ENCODE assay signal across 12 mouse cellular contexts in genomic region chr9:14202551-14203306, GRCm38 (mm10).
A peak's percentile ranks its signal among the peaks of the same experiment; 100 is the strongest.
DNase-seq lines count a peak whose midpoint lies in the region; ATAC-seq and TF ChIP-seq lines count a peak whose summit lies in the region.
"Had no signal": no experiment of that assay in that cellular context is flagged by ENCODE, and none has a peak within 500 bp of the region (broad histone marks: within the 10 kb centered on the region; RNA-seq: fewer than 3 reads in every experiment).

No protein-coding gene starts in this region.

- no peak for TF ChIP-seq CTCF in intestine, postnatal 0 days (IDR thresholded peaks at IDR 0.05; ENCODE audit: low read depth)
- TF ChIP-seq CTCF in forebrain, postnatal 0 days (IDR thresholded peaks at IDR 0.05; ENCODE audit: low read depth), result no peak

- H3K4me1 ChIP-seq in intestine, embryonic 14.5 days (replicated peaks; ENCODE audit: control insufficient read depth, insufficient read depth, low read length), result peaks cover 35% of the 10 kb centered on the region; the same call in 1 of the 2 replicates
- 0 out of 2 replicates have a peak, but pooled peaks cover 4% of the 10 kb centered on the region for H3K4me1 ChIP-seq in intestine, postnatal 0 days (replicated peaks; ENCODE audit: control insufficient read depth, insufficient read depth, low read length)
- no peaks in the 10 kb centered on the region for H3K4me1 ChIP-seq in forebrain, postnatal 0 days (ENCODE audit: insufficient read depth)

- no peaks in the 10 kb centered on the region for H3K36me3 ChIP-seq in intestine, embryonic 14.5 days (ENCODE audit: control insufficient read depth, insufficient read depth, low read length)
- H3K36me3 ChIP-seq in intestine, postnatal 0 days (ENCODE audit: control insufficient read depth, insufficient read depth), result no peaks in the 10 kb centered on the region
- no peaks in the 10 kb centered on the region for H3K36me3 ChIP-seq in forebrain, postnatal 0 days (ENCODE audit: insufficient read depth)
- H3K36me3 ChIP-seq: G1E; hindbrain, embryonic 13.5 days had no signal

- 70% methylated on average over 10 of the region's 10 CpGs for WGBS in intestine, embryonic 14.5 days
- 77% methylated on average over 10 of the region's 10 CpGs for WGBS in intestine, postnatal 0 days
- WGBS in forebrain, postnatal 0 days, result 68% methylated on average over 10 of the region's 10 CpGs

- H3K9ac ChIP-seq in intestine, embryonic 14.5 days (ENCODE audit: low read length), result no peak overlapping the region
- H3K9ac ChIP-seq in intestine, postnatal 0 days (ENCODE audit: low read depth, low read length), result no peak overlapping the region
- no peak overlapping the region for H3K9ac ChIP-seq in forebrain, postnatal 0 days
- H3K9ac ChIP-seq: hindbrain, embryonic 13.5 days had no signal

- peak overlapping the region; percentile 30; the same call in 1 of the 2 replicates for H3K27ac ChIP-seq in intestine, embryonic 14.5 days (ENCODE audit: low read depth)
- no peak overlapping the region for H3K27ac ChIP-seq in intestine, postnatal 0 days (ENCODE audit: low read depth, low read length)
- no peak overlapping the region for H3K27ac ChIP-seq in forebrain, postnatal 0 days (ENCODE audit: low read depth, low read length)
- H3K27ac ChIP-seq: hindbrain, embryonic 13.5 days; macrophage had no signal

- ATAC-seq in intestine, embryonic 14.5 days (replicated peaks; ENCODE audit: low FRiP score, low TSS enrichment, low read depth), result no peak
- no peak for ATAC-seq in intestine, postnatal 0 days
- no peak for ATAC-seq in forebrain, postnatal 0 days

- H3K9me3 ChIP-seq in intestine, embryonic 14.5 days (ENCODE audit: control insufficient read depth, low read length), result no peaks in the 10 kb centered on the region
- H3K9me3 ChIP-seq in intestine, postnatal 0 days (ENCODE audit: control insufficient read depth), result no peaks in the 10 kb centered on the region
- no peaks in the 10 kb centered on the region for H3K9me3 ChIP-seq in forebrain, postnatal 0 days (ENCODE audit: low read length)
- H3K9me3 ChIP-seq: G1E; hindbrain, embryonic 13.5 days had no signal

- H3K4me2 ChIP-seq in intestine, embryonic 14.5 days (ENCODE audit: low read length), result no peak overlapping the region
- H3K4me2 ChIP-seq in intestine, postnatal 0 days (replicated peaks; ENCODE audit: low read depth), result no peak overlapping the region
- no peak overlapping the region for H3K4me2 ChIP-seq in forebrain, postnatal 0 days (ENCODE audit: low read depth)
- H3K4me2 ChIP-seq: hindbrain, embryonic 13.5 days had no signal

- no peaks in the 10 kb centered on the region for H3K27me3 ChIP-seq in intestine, embryonic 14.5 days (replicated peaks; ENCODE audit: control insufficient read depth, insufficient read depth, low read length)
- no peaks in the 10 kb centered on the region for H3K27me3 ChIP-seq in intestine, postnatal 0 days (replicated peaks; ENCODE audit: control insufficient read depth, insufficient read depth, low read length)
- no peaks in the 10 kb centered on the region for H3K27me3 ChIP-seq in forebrain, postnatal 0 days (ENCODE audit: insufficient read depth, low read length)
- H3K27me3 ChIP-seq: hindbrain, embryonic 13.5 days had no signal

- DNase-seq in adrenal gland, postnatal 10 days, result peak; percentile 32
- no peak for DNase-seq in adrenal gland, adult 8-10 months
- no peak for DNase-seq in intestine, embryonic 14.5 days (ENCODE audit: low spot score)
- peak; percentile 51 for DNase-seq in brain, adult 2 months (ENCODE audit: low read depth, low spot score)
- peak; percentile 79 to 84 for DNase-seq in kidney, postnatal 4 days
- DNase-seq in forebrain, postnatal 0 days, result no peak
- DNase-seq in embryo, embryonic 11 days, result no peak

- H3K4me3 ChIP-seq in intestine, embryonic 14.5 days (ENCODE audit: low read depth, low read length), result no peak overlapping the region
- no peak overlapping the region for H3K4me3 ChIP-seq in intestine, postnatal 0 days (ENCODE audit: low read depth, low read length)
- no peak overlapping the region for H3K4me3 ChIP-seq in forebrain, postnatal 0 days (ENCODE audit: low read depth, low read length)
- H3K4me3 ChIP-seq: hindbrain, embryonic 13.5 days; myocyte had no signal

Comparison
In these comparisons a context has a peak if more than half of its experiments do, and no peak if none do; other contexts are left out.
1. DNase-seq: peak in adrenal gland, postnatal 10 days (single experiment), brain, adult 2 months (single experiment) and kidney, postnatal 4 days (2 of 2); none in adrenal gland, adult 8-10 months (single experiment), intestine, embryonic 14.5 days (single experiment), forebrain, postnatal 0 days (single experiment) and embryo, embryonic 11 days (single experiment).